Mouse (Mus musculus): ENCODE measurements around the gene Nr1d2. TPM values are rescaled to one million over a fixed set of nuclear protein-coding genes. Genes with fewer than 3 reads are reported as not detected.
"Not testable (repeated sequence)": the region's sequence is repeated elsewhere in the genome, so short reads cannot be mapped to it uniquely, and the experiment has no call there.

Gene Nr1d2
- polyA plus RNA-seq, 1 experiment, result 7.8 TPM

DNA sequence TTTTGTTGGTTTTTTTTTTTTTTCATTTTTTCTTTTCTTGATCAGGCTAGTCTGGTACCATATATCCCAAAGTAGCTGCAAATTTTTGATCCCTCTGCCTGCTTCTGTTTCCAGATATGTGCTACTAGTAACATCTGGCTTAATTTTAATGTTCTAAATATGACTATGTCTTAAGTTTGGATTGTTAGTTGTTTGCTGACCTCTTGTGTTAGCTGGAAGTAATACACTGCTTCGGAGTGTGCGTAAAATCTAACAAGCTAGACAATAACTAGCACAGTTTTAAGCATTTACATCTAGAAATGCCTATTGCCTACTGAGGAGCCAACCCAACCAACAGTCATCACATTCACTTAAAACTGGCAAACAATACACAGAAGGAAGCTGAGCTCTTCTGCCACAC lies 45.7 kb upstream of the Nr1d2 start:
- no peak overlapping the region for H3K4me3 ChIP-seq
- H3K36me3 ChIP-seq (ENCODE audit: control insufficient read depth, insufficient read depth), result peaks cover 5% of the 10 kb centered on the region
- TF ChIP-seq USF1 (IDR thresholded peaks at IDR 0.05; ENCODE audit: low read depth) (no peak), POLR2A (IDR thresholded peaks at IDR 0.05; ENCODE audit: insufficient read length, low read depth) (no peak), E2F4 (IDR thresholded peaks at IDR 0.05; ENCODE audit: insufficient read depth) (no peak), POLR2AphosphoS2 (IDR thresholded peaks at IDR 0.05; ENCODE audit: insufficient read length, low read depth) (no peak), MAX (IDR thresholded peaks at IDR 0.05; ENCODE audit: low read depth) (no peak), TCF3 (IDR thresholded peaks at IDR 0.05; ENCODE audit: insufficient read length, low read depth) (no peak), CEBPB (IDR thresholded peaks at IDR 0.05; ENCODE audit: insufficient read depth, poor library complexity, severe bottlenecking) (no peak), SRF (IDR thresholded peaks at IDR 0.05; ENCODE audit: control insufficient read depth, insufficient read length, low read depth) (no peak), MYOG (IDR thresholded peaks at IDR 0.05; ENCODE audit: control insufficient read depth in 1 of 3, insufficient read depth in 1 of 3, insufficient read length in 2 of 3, low read depth in 2 of 3) (no peak)
- no peak overlapping the region for H3K4me2 ChIP-seq (ENCODE audit: low read depth)
- H3K79me2 ChIP-seq (ENCODE audit: control insufficient read depth, insufficient read depth), result peaks cover 4% of the 10 kb centered on the region
- H3ac ChIP-seq (ENCODE audit: control insufficient read depth, insufficient read length), result no peak overlapping the region
- no peaks in the 10 kb centered on the region for H3K27me3 ChIP-seq (ENCODE audit: control insufficient read depth, insufficient read depth, insufficient read length)

DNA sequence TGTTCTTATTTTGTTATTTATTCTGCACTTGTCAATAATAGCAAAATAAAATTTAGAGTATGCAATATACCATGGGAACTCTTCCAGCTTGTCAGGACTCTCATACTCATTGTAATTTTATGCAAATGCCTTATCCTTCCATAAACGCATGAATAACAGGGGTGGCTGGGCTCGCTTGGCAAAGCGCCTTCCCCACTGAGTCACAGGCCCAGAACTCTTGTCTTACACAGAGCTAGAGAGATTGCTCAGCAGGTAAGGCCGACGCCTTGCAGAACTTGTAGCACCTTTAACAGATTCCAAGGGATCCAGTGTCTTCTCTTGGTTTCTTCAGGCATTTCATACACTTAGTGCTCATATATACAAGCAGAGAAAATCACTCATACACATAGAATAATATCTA lies 41.4 kb upstream of the Nr1d2 start:
- H3K27me3 ChIP-seq (ENCODE audit: control insufficient read depth, insufficient read depth, insufficient read length), result no peaks in the 10 kb centered on the region
- no peak overlapping the region for H3K4me2 ChIP-seq (ENCODE audit: low read depth)
- TF ChIP-seq USF1 (IDR thresholded peaks at IDR 0.05; ENCODE audit: low read depth) (no peak), POLR2AphosphoS2 (IDR thresholded peaks at IDR 0.05; ENCODE audit: insufficient read length, low read depth) (no peak)
- H3K4me3 ChIP-seq, result no peak overlapping the region
- H3K79me2 ChIP-seq (ENCODE audit: control insufficient read depth, insufficient read depth), result no peaks in the 10 kb centered on the region
- peaks cover 26% of the 10 kb centered on the region for H3K36me3 ChIP-seq (ENCODE audit: control insufficient read depth, insufficient read depth)
- H3ac ChIP-seq (ENCODE audit: control insufficient read depth, insufficient read length), result no peak overlapping the region

DNA sequence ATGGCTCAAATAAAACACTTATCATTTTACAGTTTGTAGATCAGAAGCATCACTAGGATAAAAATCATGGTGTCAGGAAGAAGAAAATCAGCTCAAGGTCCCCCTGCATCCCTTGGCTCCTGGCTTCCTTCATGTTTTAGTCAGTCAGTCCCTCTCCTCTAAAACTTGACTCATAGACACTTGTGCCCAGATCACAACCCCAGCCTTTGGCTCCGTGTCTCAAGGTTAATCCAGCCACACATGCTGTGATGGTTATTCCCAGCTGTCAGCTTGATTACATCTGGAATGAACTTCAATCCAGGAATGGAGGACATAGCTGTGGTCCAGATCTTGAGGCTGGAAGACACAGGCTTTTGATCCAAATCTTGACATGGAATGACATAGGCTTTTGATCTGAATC lies 35.6 kb upstream of the Nr1d2 start:
- Histone ChIP-seq H3K79me2 (ENCODE audit: control insufficient read depth, insufficient read depth) (peaks cover 14% of the 10 kb centered on the region), H3ac (ENCODE audit: control insufficient read depth, insufficient read length) (no peak overlapping the region), H3K4me2 (ENCODE audit: low read depth) (no peak overlapping the region), H3K4me3 (no peak overlapping the region), H3K27me3 (ENCODE audit: control insufficient read depth, insufficient read depth, insufficient read length) (no peaks in the 10 kb centered on the region), H3K36me3 (ENCODE audit: control insufficient read depth, insufficient read depth) (peaks cover 21% of the 10 kb centered on the region)
- TF ChIP-seq TCF3 (IDR thresholded peaks at IDR 0.05; ENCODE audit: insufficient read length, low read depth) (no peak), SRF (IDR thresholded peaks at IDR 0.05; ENCODE audit: control insufficient read depth, insufficient read length, low read depth) (no peak), MAX (IDR thresholded peaks at IDR 0.05; ENCODE audit: low read depth) (no peak), TCF12 (IDR thresholded peaks at IDR 0.05; ENCODE audit: insufficient read depth, poor library complexity, severe bottlenecking) (no peak), E2F4 (IDR thresholded peaks at IDR 0.05; ENCODE audit: insufficient read depth) (no peak), USF1 (IDR thresholded peaks at IDR 0.05; ENCODE audit: low read depth) (no peak), MYOD1 (IDR thresholded peaks at IDR 0.05; ENCODE audit: control insufficient read depth in 1 of 3, insufficient read length in 2 of 3, low read depth in 2 of 3) (no peak), MYOG (IDR thresholded peaks at IDR 0.05; ENCODE audit: control insufficient read depth in 1 of 3, insufficient read depth in 1 of 3, insufficient read length in 2 of 3, low read depth in 2 of 3) (no peak), POLR2AphosphoS2 (IDR thresholded peaks at IDR 0.05; ENCODE audit: insufficient read length, low read depth) (no peak), POLR2A (IDR thresholded peaks at IDR 0.05; ENCODE audit: insufficient read length, low read depth) (no peak), CEBPB (IDR thresholded peaks at IDR 0.05; ENCODE audit: insufficient read depth, poor library complexity, severe bottlenecking) (no peak), REST (IDR thresholded peaks at IDR 0.05; ENCODE audit: insufficient read depth, insufficient read length) (no peak)

DNA sequence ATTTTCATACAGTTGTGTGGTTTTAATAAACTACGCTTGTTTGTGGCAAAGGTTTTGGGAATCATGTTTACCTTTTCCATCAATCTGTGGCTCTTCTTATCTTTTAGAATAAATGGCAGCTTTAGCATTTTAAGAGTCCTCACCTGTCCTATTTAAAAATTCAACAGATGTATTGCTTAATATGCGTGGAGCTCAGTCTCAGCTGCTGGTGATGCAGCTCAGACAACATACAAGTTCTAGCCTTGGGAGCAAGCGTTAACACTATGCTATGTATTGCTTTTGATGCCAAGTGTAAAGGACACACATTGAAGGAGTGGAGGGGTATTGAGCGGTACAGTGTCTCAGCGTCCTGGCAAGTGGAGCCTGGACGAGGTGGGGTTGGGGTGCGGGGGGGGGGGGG lies 32.7 kb upstream of the Nr1d2 start:
- peak overlapping the region; percentile 38 for H3ac ChIP-seq (ENCODE audit: control insufficient read depth, insufficient read length)
- TF ChIP-seq POLR2A (IDR thresholded peaks at IDR 0.05; ENCODE audit: insufficient read length, low read depth) (no peak), REST (IDR thresholded peaks at IDR 0.05; ENCODE audit: insufficient read depth, insufficient read length) (no peak), MYOD1 (IDR thresholded peaks at IDR 0.05; ENCODE audit: control insufficient read depth in 1 of 3, insufficient read length in 2 of 3, low read depth in 2 of 3) (no peak), CEBPB (IDR thresholded peaks at IDR 0.05; ENCODE audit: insufficient read depth, poor library complexity, severe bottlenecking) (no peak), USF1 (IDR thresholded peaks at IDR 0.05; ENCODE audit: low read depth) (no peak), SRF (IDR thresholded peaks at IDR 0.05; ENCODE audit: control insufficient read depth, insufficient read length, low read depth) (no peak), MAX (IDR thresholded peaks at IDR 0.05; ENCODE audit: low read depth) (no peak), E2F4 (IDR thresholded peaks at IDR 0.05; ENCODE audit: insufficient read depth) (no peak)
- no peaks in the 10 kb centered on the region for H3K27me3 ChIP-seq (ENCODE audit: control insufficient read depth, insufficient read depth, insufficient read length)
- H3K36me3 ChIP-seq (ENCODE audit: control insufficient read depth, insufficient read depth), result peaks cover 23% of the 10 kb centered on the region
- peaks cover 36% of the 10 kb centered on the region for H3K79me2 ChIP-seq (ENCODE audit: control insufficient read depth, insufficient read depth)
- H3K4me3 ChIP-seq, result peak overlapping the region; percentile 92
- H3K4me2 ChIP-seq (ENCODE audit: low read depth), result peak overlapping the region; percentile 81

DNA sequence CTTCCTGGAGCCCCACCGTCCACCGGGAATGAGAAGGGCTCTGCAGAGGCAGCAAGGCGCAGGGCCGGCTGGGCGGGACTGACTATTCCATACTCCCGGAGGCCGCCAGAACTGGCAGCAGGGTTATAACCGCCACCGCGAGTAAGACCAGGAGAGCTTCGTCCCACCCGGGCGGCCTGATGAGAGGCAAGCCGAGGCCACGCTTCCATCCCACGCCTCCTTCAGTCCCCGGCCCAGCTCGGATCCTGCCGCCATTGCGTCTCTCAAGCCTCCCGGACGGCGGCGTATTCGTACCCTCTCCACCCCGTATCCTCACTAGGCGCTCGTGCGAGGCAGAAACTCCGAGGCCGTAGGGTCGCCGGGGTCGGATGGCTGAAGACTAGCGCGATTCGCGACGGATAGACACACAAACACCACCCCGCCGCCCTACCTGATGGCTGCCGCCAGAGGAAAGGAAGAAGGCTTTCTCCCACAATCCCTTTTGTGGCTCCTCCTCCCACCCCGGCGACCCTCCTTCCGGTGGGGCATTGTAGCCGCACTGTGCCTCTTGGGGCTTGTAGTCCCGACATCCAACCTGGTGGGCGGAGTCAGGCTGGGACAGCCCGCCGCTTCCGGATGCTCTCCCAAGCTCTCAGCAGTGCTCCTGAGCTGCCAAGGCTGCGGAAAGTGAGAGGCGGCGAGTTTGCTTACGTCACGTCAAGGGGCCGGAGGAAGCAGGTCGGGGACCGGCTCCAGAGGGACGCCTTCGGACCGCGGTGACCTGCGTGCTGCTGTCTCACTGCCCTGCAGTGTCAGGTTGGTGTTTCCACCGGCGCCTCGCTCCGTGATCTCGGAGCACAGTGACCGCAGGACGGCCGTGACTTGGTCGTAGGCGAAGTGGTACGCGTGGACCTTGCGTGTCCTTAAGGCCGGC lies 31.9 kb upstream of the Nr1d2 start, which contains the start of the genes Nkiras1 and Rpl15:
TSS of gene Nkiras1 (plus strand) at position 608 of the 913 bp plus-strand sequence.
TSS of gene Rpl15 (minus strand) at position 863 of the 913 bp plus-strand sequence.
- H3K4me2 ChIP-seq (ENCODE audit: low read depth), result peak within 1 kb of the TSS; percentile 89
- H3ac ChIP-seq (ENCODE audit: control insufficient read depth, insufficient read length), result peak within 1 kb of the TSS; percentile 38
- no peak for TF ChIP-seq TCF3 (IDR thresholded peaks at IDR 0.05; ENCODE audit: insufficient read length, low read depth)
- TF ChIP-seq REST (IDR thresholded peaks at IDR 0.05; ENCODE audit: insufficient read depth, insufficient read length), result no peak
- TF ChIP-seq MAX (IDR thresholded peaks at IDR 0.05; ENCODE audit: low read depth), result no peak
- no peak for TF ChIP-seq E2F4 (IDR thresholded peaks at IDR 0.05; ENCODE audit: insufficient read depth)
- peak; percentile 93 for TF ChIP-seq POLR2AphosphoS2 (IDR thresholded peaks at IDR 0.05; ENCODE audit: insufficient read length, low read depth)
- no peak for TF ChIP-seq USF1 (IDR thresholded peaks at IDR 0.05; ENCODE audit: low read depth)
- no peak for TF ChIP-seq CEBPB (IDR thresholded peaks at IDR 0.05; ENCODE audit: insufficient read depth, poor library complexity, severe bottlenecking)
- peak in 1 of 3 experiments; percentile 21 for TF ChIP-seq MYOG (IDR thresholded peaks at IDR 0.05; ENCODE audit: control insufficient read depth in 1 of 3, insufficient read depth in 1 of 3, insufficient read length in 2 of 3, low read depth in 2 of 3)
- peak; percentile 88 for TF ChIP-seq POLR2A (IDR thresholded peaks at IDR 0.05; ENCODE audit: insufficient read length, low read depth)
- peak; percentile 7 for TF ChIP-seq SRF (IDR thresholded peaks at IDR 0.05; ENCODE audit: control insufficient read depth, insufficient read length, low read depth)
- no peak for TF ChIP-seq TCF12 (IDR thresholded peaks at IDR 0.05; ENCODE audit: insufficient read depth, poor library complexity, severe bottlenecking)
- no peak for TF ChIP-seq MYOD1 (IDR thresholded peaks at IDR 0.05; ENCODE audit: control insufficient read depth in 1 of 3, insufficient read length in 2 of 3, low read depth in 2 of 3)
- H3K27me3 ChIP-seq (ENCODE audit: control insufficient read depth, insufficient read depth, insufficient read length), result no peaks in the 10 kb centered on the region
- H3K4me3 ChIP-seq, result peak within 1 kb of the TSS; percentile 92
- H3K79me2 ChIP-seq (ENCODE audit: control insufficient read depth, insufficient read depth), result peaks cover 36% of the 10 kb centered on the region
- H3K36me3 ChIP-seq (ENCODE audit: control insufficient read depth, insufficient read depth), result peaks cover 25% of the 10 kb centered on the region

DNA sequence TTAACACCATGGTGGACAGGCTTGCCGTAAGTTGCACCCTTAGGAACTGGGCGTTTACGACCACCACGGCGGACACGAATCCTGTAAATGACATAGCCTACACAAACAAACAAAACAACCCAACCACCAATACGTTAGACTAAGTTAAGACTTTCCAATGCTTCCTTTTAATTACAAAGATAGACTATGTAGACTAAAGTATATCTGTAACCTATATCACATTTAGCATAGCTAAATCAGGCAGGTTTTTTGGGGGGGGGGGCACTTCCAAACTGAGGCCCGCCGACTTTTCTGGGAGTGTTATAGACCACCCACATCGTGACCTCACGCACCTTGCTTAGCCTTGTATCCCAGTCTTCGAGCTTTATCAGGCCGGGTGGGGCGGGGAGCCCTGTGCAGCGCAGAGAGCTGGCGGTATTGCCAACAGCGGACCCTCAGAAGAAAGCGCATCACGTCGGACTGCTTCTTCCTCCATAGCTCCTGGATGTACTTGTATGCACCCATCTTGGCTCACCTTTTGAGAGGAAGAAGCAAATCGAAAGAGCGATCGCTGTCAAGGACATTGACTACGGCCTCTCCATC lies 31.1 kb upstream of the Nr1d2 start:
- peak overlapping the region; percentile 92 for H3K4me3 ChIP-seq
- H3K79me2 ChIP-seq (ENCODE audit: control insufficient read depth, insufficient read depth), result peaks cover 36% of the 10 kb centered on the region
- not testable (repeated sequence) for H3K27me3 ChIP-seq (ENCODE audit: control insufficient read depth, insufficient read depth, insufficient read length)
- H3ac ChIP-seq (ENCODE audit: control insufficient read depth, insufficient read length), result peak overlapping the region; percentile 38
- H3K4me2 ChIP-seq (ENCODE audit: low read depth), result peak overlapping the region; percentile 89
- H3K36me3 ChIP-seq (ENCODE audit: control insufficient read depth, insufficient read depth), result peaks cover 25% of the 10 kb centered on the region

Data from myocyte (in vitro differentiated cells).